Mouse (Mus musculus) liver, adult 2 months (tissue): Measurements from ENCODE around the gene Kcnh2. TPM values are rescaled to one million over a fixed set of nuclear protein-coding genes. Genes with fewer than 3 reads are reported as not detected.

Source experiments
- DNase-seq: peaks from one replicate; pipeline ENCODE4 v3.0.0-alpha.2; 2011; ENCODE audit warnings: low read depth, low spot score; ENCODE audit errors: extremely low read depth
- H3K27ac ChIP-seq: fragments of 200-500 bp; replicated peaks from 2 replicates; pipeline ENCODE4 v1.5.1; 2012; ENCODE audit warnings: low read depth, mild to moderate bottlenecking, control low read depth, inconsistent platforms, low read length; ENCODE audit not compliant: insufficient read depth
- H3K27me3 ChIP-seq: fragments of 200-500 bp; 2 replicates; pipeline ENCODE4 v1.6.1; 2012; ENCODE audit warnings: mild to moderate bottlenecking, moderate library complexity, low read length, inconsistent platforms; ENCODE audit not compliant: control insufficient read depth, insufficient read depth
- H3K36me3 ChIP-seq: fragments of 200-500 bp; 2 replicates; pipeline ENCODE4 v1.6.1; 2012; ENCODE audit warnings: low read length, inconsistent platforms; ENCODE audit not compliant: control insufficient read depth, insufficient read depth
- H3K4me1 ChIP-seq: fragments of 200-500 bp; 2 replicates; pipeline ENCODE4 v1.6.1; 2011; ENCODE audit warnings: low read length; ENCODE audit not compliant: control insufficient read depth, insufficient read depth
- H3K4me3 ChIP-seq: fragments of 200-500 bp; 2 replicates; pipeline ENCODE4 v1.5.1; 2011; ENCODE audit warnings: low read depth, mild to moderate bottlenecking, control low read depth, low read length, moderate library complexity; ENCODE audit not compliant: insufficient read depth
- H3K79me2 ChIP-seq: fragments of 200-500 bp; 2 replicates; pipeline ENCODE4 v1.6.1; 2012; ENCODE audit warnings: inconsistent platforms, mild to moderate bottlenecking, low read length, moderate library complexity; ENCODE audit not compliant: control insufficient read depth, insufficient read depth
- H3K9ac ChIP-seq: fragments of 200-500 bp; 2 replicates; pipeline ENCODE4 v1.6.1; 2012; ENCODE audit warnings: low read depth, mild to moderate bottlenecking, control low read depth, inconsistent platforms, low read length
- CTCF ChIP-seq: fragments of 200-500 bp; IDR thresholded peaks from 2 replicates; pipeline ENCODE4 v1.5.1; 2011; ENCODE audit warnings: low read depth, low read length, control low read depth
- POLR2A ChIP-seq: fragments of 200-500 bp; IDR thresholded peaks from 2 replicates; pipeline ENCODE4 v1.6.1; 2011; ENCODE audit warnings: low read length, control low read depth; ENCODE audit not compliant: insufficient read depth; ENCODE audit errors: extremely low read depth
- WGBS: fragments of 180-500 bp; shearing (Covaris S2); methylation state at CpG from one replicate; pipeline ENCODE4 v1.1.7; 2018; 5-methylcytosine and 5-hydroxymethylcytosine counted together
- polyA plus RNA-seq: library from polyadenylated mRNA; depleted of rRNA; stranded (reverse); fragments of >200 nt; gene quantifications from 2 replicates; pipeline ENCODE4 v1.2.3, GENCODE M21; 2012
- total RNA-seq: library from RNA; depleted of rRNA; stranded (reverse); fragments of >200 nt; gene quantifications from 2 replicates; pipeline ENCODE4 v1.2.3, GENCODE M21; 2014

Gene Kcnh2
- total and polyA plus RNA-seq, 2 experiments: not detected

- no peak overlapping the region for H3K27ac ChIP-seq
- WGBS: 36% methylated on average over 26 of the region's 26 CpGs
Observed at GRCm38 (mm10) chr5:24388246-24388915, 37.0 kb upstream of the Kcnh2 start.

GRCm38 (mm10) chr5:24387264-24388241 is 36.1 kb upstream of the Kcnh2 start:
- TF ChIP-seq POLR2A: no peak
- peak; percentile 36 for TF ChIP-seq CTCF
- DNase-seq: peak; percentile 69
- H3K9ac ChIP-seq: peak overlapping the region; percentile 65
- no peaks in the 10 kb centered on the region for H3K36me3 ChIP-seq
- H3K79me2 ChIP-seq: no peaks in the 10 kb centered on the region
- peaks cover 7% of the 10 kb centered on the region; the same call in 1 of the 2 replicates for H3K4me1 ChIP-seq
- no peaks in the 10 kb centered on the region for H3K27me3 ChIP-seq
- 2% methylated on average over 73 of the region's 73 CpGs for WGBS
- H3K27ac ChIP-seq: no peak overlapping the region
- H3K4me3 ChIP-seq: peak overlapping the region; percentile 31; the same call in 1 of the 2 replicates

More at GRCm38 (mm10) chr5:24388246-24388915, 37.0 kb upstream of the Kcnh2 start:
- TF ChIP-seq CTCF: no peak
- TF ChIP-seq POLR2A: no peak
- no peaks in the 10 kb centered on the region for H3K36me3 ChIP-seq
- H3K79me2 ChIP-seq: no peaks in the 10 kb centered on the region
- peak overlapping the region; percentile 31; the same call in 1 of the 2 replicates for H3K4me3 ChIP-seq
- peaks cover 7% of the 10 kb centered on the region; the same call in 1 of the 2 replicates for H3K4me1 ChIP-seq
- no peaks in the 10 kb centered on the region for H3K27me3 ChIP-seq
- H3K9ac ChIP-seq: peak overlapping the region; percentile 65
- DNase-seq: no peak

- H3K4me3 ChIP-seq: no peak overlapping the region
- no peaks in the 10 kb centered on the region for H3K27me3 ChIP-seq
- H3K27ac ChIP-seq: no peak overlapping the region
- no peak for DNase-seq
- TF ChIP-seq POLR2A: no peak
- no peak for TF ChIP-seq CTCF
- H3K36me3 ChIP-seq: no peaks in the 10 kb centered on the region
- 86% methylated on average over 10 of the region's 10 CpGs for WGBS
- peaks cover 7% of the 10 kb centered on the region; the same call in 1 of the 2 replicates for H3K4me1 ChIP-seq
- no peak overlapping the region for H3K9ac ChIP-seq
- H3K79me2 ChIP-seq: no peaks in the 10 kb centered on the region
Observed at GRCm38 (mm10) chr5:24385887-24386550, 34.6 kb upstream of the Kcnh2 start.

- peaks cover 7% of the 10 kb centered on the region; the same call in 1 of the 2 replicates for H3K4me1 ChIP-seq
Observed at GRCm38 (mm10) chr5:24385374-24385773, 34.0 kb upstream of the Kcnh2 start.

GRCm38 (mm10) chr5:24384407-24384806 is 33.0 kb upstream of the Kcnh2 start:
- H3K4me3 ChIP-seq: no peak overlapping the region
- no peaks in the 10 kb centered on the region for H3K36me3 ChIP-seq
- H3K4me1 ChIP-seq: peaks cover 6% of the 10 kb centered on the region; the same call in 1 of the 2 replicates
- H3K9ac ChIP-seq: no peak overlapping the region
- H3K27me3 ChIP-seq: no peaks in the 10 kb centered on the region
- H3K79me2 ChIP-seq: no peaks in the 10 kb centered on the region
- 65% methylated on average over 6 of the region's 6 CpGs for WGBS
- H3K27ac ChIP-seq: no peak overlapping the region
- no peak for DNase-seq
- TF ChIP-seq CTCF (no peak), POLR2A (no peak)

More at GRCm38 (mm10) chr5:24385374-24385773, 34.0 kb upstream of the Kcnh2 start:
- WGBS: 95% methylated on average over 5 of the region's 5 CpGs
- DNase-seq: no peak
- Histone ChIP-seq H3K27ac (no peak overlapping the region), H3K79me2 (no peaks in the 10 kb centered on the region), H3K36me3 (no peaks in the 10 kb centered on the region), H3K4me3 (no peak overlapping the region), H3K9ac (no peak overlapping the region), H3K27me3 (no peaks in the 10 kb centered on the region)
- TF ChIP-seq POLR2A (no peak), CTCF (no peak)
